Mouse (Mus musculus) lung, adult 2 months (tissue): ENCODE data around the gene Fam183b.

ENCODE experiments used
- CTCF ChIP-seq: fragments of 200-500 bp; IDR thresholded peaks from 2 replicates; pipeline ENCODE4 v1.5.1; 2011; ENCODE audit warnings: mild to moderate bottlenecking, low read length, control low read depth; ENCODE audit not compliant: insufficient read depth
- POLR2A ChIP-seq: fragments of 200-500 bp; IDR thresholded peaks from 2 replicates; pipeline ENCODE4 v1.6.1; 2011; ENCODE audit warnings: low read depth, mild to moderate bottlenecking, control low read depth, low read length, borderline replicate concordance; ENCODE audit errors: extremely low read depth

DNA sequence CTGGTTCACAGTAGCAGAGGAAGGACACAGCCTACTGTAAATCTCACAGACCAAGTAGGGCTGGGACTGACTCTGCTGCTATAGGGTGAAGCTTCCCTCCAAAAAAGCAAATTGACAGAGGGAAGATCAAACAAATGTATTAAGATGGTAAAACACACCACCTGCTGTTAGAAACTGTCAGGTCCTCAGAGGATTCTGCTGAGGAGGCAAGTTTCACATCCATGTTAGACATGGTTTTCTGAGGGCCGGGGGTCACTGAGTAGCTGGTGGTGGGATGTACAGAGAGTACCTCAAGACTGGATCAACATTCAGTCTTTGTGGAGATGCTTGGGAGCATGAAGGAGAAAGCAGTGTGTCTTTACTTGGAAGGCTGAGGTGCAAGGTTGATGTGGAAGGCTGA lies 13.9 kb upstream of the Fam183b start:
- no peak for TF ChIP-seq POLR2A
- TF ChIP-seq CTCF: no peak
